Mouse (Mus musculus) myocyte (in vitro differentiated cells): Measurements from ENCODE around the gene Gm11034. TPM values are rescaled to one million over a fixed set of nuclear protein-coding genes. Genes with fewer than 3 reads are reported as not detected.

ENCODE experiments used
- H3K27me3 ChIP-seq: one replicate; pipeline ENCODE4 v1.6.1; 2011; ENCODE audit not compliant: control insufficient read depth, insufficient read depth, insufficient read length
- H3K36me3 ChIP-seq: one replicate; pipeline ENCODE4 v1.6.1; 2011; ENCODE audit not compliant: control insufficient read depth, insufficient read depth
- H3K4me2 ChIP-seq: one replicate; pipeline ENCODE4 v1.6.1; 2011; ENCODE audit warnings: low read depth, control low read depth
- H3K4me3 ChIP-seq: one replicate; pipeline ENCODE4 v1.5.1; 2011; ENCODE audit warnings: mild to moderate bottlenecking, control low read depth, moderate library complexity
- H3K79me2 ChIP-seq: one replicate; pipeline ENCODE4 v1.6.1; 2011; ENCODE audit not compliant: control insufficient read depth, insufficient read depth
- H3ac ChIP-seq: one replicate; pipeline ENCODE4 v1.6.1; 2011; ENCODE audit not compliant: control insufficient read depth, insufficient read length
- CEBPB ChIP-seq: IDR thresholded peaks from 2 replicates; pipeline ENCODE4 v1.6.1; 2011; ENCODE audit warnings: mild to moderate bottlenecking, moderate library complexity; ENCODE audit not compliant: poor library complexity, insufficient read depth, severe bottlenecking
- E2F4 ChIP-seq: IDR thresholded peaks from one replicate; pipeline ENCODE4 v1.6.1; 2011; ENCODE audit warnings: mild to moderate bottlenecking, control low read depth, moderate library complexity; ENCODE audit not compliant: insufficient read depth
- MAX ChIP-seq: IDR thresholded peaks from one replicate; pipeline ENCODE4 v1.6.1; 2011; ENCODE audit warnings: low read depth, mild to moderate bottlenecking, control low read depth
- MYOD1 ChIP-seq, 3 experiments: IDR thresholded peaks; one replicate each; pipeline ENCODE4 v1.6.1; 2011; ENCODE audit warnings: control low read depth in 2 of 3, low read depth in 2 of 3, mild to moderate bottlenecking in 2 of 3, moderate library complexity in 1 of 3; ENCODE audit not compliant: insufficient read length in 2 of 3, control insufficient read depth in 1 of 3
- MYOG ChIP-seq, 3 experiments: IDR thresholded peaks; one replicate each; pipeline ENCODE4 v1.6.1; 2011; ENCODE audit warnings: control low read depth in 2 of 3, low read depth in 2 of 3, mild to moderate bottlenecking in 2 of 3; ENCODE audit not compliant: insufficient read length in 2 of 3, control insufficient read depth in 1 of 3, insufficient read depth in 1 of 3
- POLR2A ChIP-seq: IDR thresholded peaks from one replicate; pipeline ENCODE4 v1.6.1; 2011; ENCODE audit warnings: low read depth, mild to moderate bottlenecking, control low read depth, moderate library complexity; ENCODE audit not compliant: insufficient read length
- POLR2AphosphoS2 ChIP-seq: IDR thresholded peaks from one replicate; pipeline ENCODE4 v1.6.1; 2011; ENCODE audit warnings: low read depth, control low read depth; ENCODE audit not compliant: insufficient read length
- REST ChIP-seq: IDR thresholded peaks from one replicate; pipeline ENCODE4 v1.6.1; 2011; ENCODE audit warnings: mild to moderate bottlenecking, control low read depth, moderate library complexity; ENCODE audit not compliant: insufficient read depth, insufficient read length
- SRF ChIP-seq: IDR thresholded peaks from one replicate; pipeline ENCODE4 v1.6.1; 2011; ENCODE audit warnings: low read depth; ENCODE audit not compliant: control insufficient read depth, insufficient read length
- TCF12 ChIP-seq: IDR thresholded peaks from one replicate; pipeline ENCODE4 v1.6.1; 2011; ENCODE audit warnings: mild to moderate bottlenecking, control low read depth; ENCODE audit not compliant: poor library complexity, insufficient read depth, severe bottlenecking
- TCF3 ChIP-seq: IDR thresholded peaks from one replicate; pipeline ENCODE4 v1.6.1; 2011; ENCODE audit warnings: low read depth, control low read depth; ENCODE audit not compliant: insufficient read length
- USF1 ChIP-seq: IDR thresholded peaks from one replicate; pipeline ENCODE4 v1.6.1; 2011; ENCODE audit warnings: low read depth, mild to moderate bottlenecking, control low read depth, moderate library complexity
- polyA plus RNA-seq: library from polyadenylated mRNA; unstranded; fragments of >200 nt; fragmentation: generic; extraction: Trizol; gene quantifications from one replicate; pipeline ENCODE4 v1.2.1, GENCODE M21; 2012; ENCODE audit warnings: missing spikeins

Gm11034 gene
- polyA plus RNA-seq, 1 experiment = not detected

- H3K36me3 ChIP-seq = no peaks in the 10 kb centered on the region
- no peaks in the 10 kb centered on the region for H3K79me2 ChIP-seq
- TF ChIP-seq TCF12 = no peak
- TF ChIP-seq CEBPB = no peak
- TF ChIP-seq MYOG (IDR thresholded peaks at IDR 0.05; ENCODE audit: control insufficient read depth in 1 of 3, insufficient read depth in 1 of 3, insufficient read length in 2 of 3, low read depth in 2 of 3) = no peak
- no peak for TF ChIP-seq SRF
- TF ChIP-seq MYOD1 (IDR thresholded peaks at IDR 0.05; ENCODE audit: control insufficient read depth in 1 of 3, insufficient read length in 2 of 3, low read depth in 2 of 3) = no peak
- TF ChIP-seq USF1 = no peak
- no peak for TF ChIP-seq POLR2AphosphoS2
- no peak for TF ChIP-seq REST
- no peak for TF ChIP-seq MAX
- TF ChIP-seq TCF3 = no peak
- TF ChIP-seq POLR2A = no peak
- no peak for TF ChIP-seq E2F4
- H3K4me3 ChIP-seq = no peak overlapping the region
- H3ac ChIP-seq = no peak overlapping the region
- peaks cover 13% of the 10 kb centered on the region for H3K27me3 ChIP-seq
- H3K4me2 ChIP-seq = no peak overlapping the region
Measured at GRCm38 (mm10) chr8:72210222-72210621, 3.2 kb downstream of the Gm11034 start.

- Histone ChIP-seq H3K27me3 (peaks cover 13% of the 10 kb centered on the region), H3K36me3 (no peaks in the 10 kb centered on the region), H3ac (no peak overlapping the region), H3K79me2 (no peaks in the 10 kb centered on the region), H3K4me2 (no peak overlapping the region), H3K4me3 (no peak overlapping the region)
- TF ChIP-seq MYOD1 (IDR thresholded peaks at IDR 0.05; ENCODE audit: control insufficient read depth in 1 of 3, insufficient read length in 2 of 3, low read depth in 2 of 3) (no peak), REST (no peak), MYOG (IDR thresholded peaks at IDR 0.05; ENCODE audit: control insufficient read depth in 1 of 3, insufficient read depth in 1 of 3, insufficient read length in 2 of 3, low read depth in 2 of 3) (no peak), SRF (no peak), MAX (no peak), TCF12 (no peak), POLR2AphosphoS2 (no peak), USF1 (no peak), TCF3 (no peak), POLR2A (no peak), CEBPB (no peak)
Measured at GRCm38 (mm10) chr8:72208582-72208981, 4.9 kb downstream of the Gm11034 start.

GRCm38 (mm10) chr8:72197997-72198396 lies 15.4 kb downstream of the Gm11034 start:
- H3K36me3 ChIP-seq = no peaks in the 10 kb centered on the region
- TF ChIP-seq TCF3 = no peak
- no peak for TF ChIP-seq SRF
- no peak for TF ChIP-seq TCF12
- no peak for TF ChIP-seq POLR2AphosphoS2
- no peak for TF ChIP-seq MYOD1 (IDR thresholded peaks at IDR 0.05; ENCODE audit: control insufficient read depth in 1 of 3, insufficient read length in 2 of 3, low read depth in 2 of 3)
- no peak for TF ChIP-seq REST
- no peak for TF ChIP-seq POLR2A
- no peak for TF ChIP-seq CEBPB
- no peak for TF ChIP-seq MYOG (IDR thresholded peaks at IDR 0.05; ENCODE audit: control insufficient read depth in 1 of 3, insufficient read depth in 1 of 3, insufficient read length in 2 of 3, low read depth in 2 of 3)
- TF ChIP-seq USF1 = no peak
- TF ChIP-seq MAX = no peak
- TF ChIP-seq E2F4 = no peak
- no peak overlapping the region for H3K4me2 ChIP-seq
- no peaks in the 10 kb centered on the region for H3K79me2 ChIP-seq
- no peaks in the 10 kb centered on the region for H3K27me3 ChIP-seq
- no peak overlapping the region for H3ac ChIP-seq
- no peak overlapping the region for H3K4me3 ChIP-seq

- H3ac ChIP-seq = no peak overlapping the region
- H3K4me3 ChIP-seq = no peak overlapping the region
- no peaks in the 10 kb centered on the region for H3K79me2 ChIP-seq
- no peaks in the 10 kb centered on the region for H3K36me3 ChIP-seq
- no peaks in the 10 kb centered on the region for H3K27me3 ChIP-seq
- no peak overlapping the region for H3K4me2 ChIP-seq
- TF ChIP-seq MYOD1 (IDR thresholded peaks at IDR 0.05; ENCODE audit: control insufficient read depth in 1 of 3, insufficient read length in 2 of 3, low read depth in 2 of 3) (no peak), CEBPB (no peak), POLR2AphosphoS2 (no peak), MAX (no peak), POLR2A (no peak), TCF3 (no peak)
Measured at GRCm38 (mm10) chr8:72192065-72192464, 21.4 kb downstream of the Gm11034 start.

- Histone ChIP-seq H3K4me2 (no peak overlapping the region), H3K79me2 (no peaks in the 10 kb centered on the region), H3K27me3 (no peaks in the 10 kb centered on the region), H3K36me3 (no peaks in the 10 kb centered on the region), H3K4me3 (no peak overlapping the region), H3ac (no peak overlapping the region)
- TF ChIP-seq CEBPB (no peak), REST (no peak), MYOG (IDR thresholded peaks at IDR 0.05; ENCODE audit: control insufficient read depth in 1 of 3, insufficient read depth in 1 of 3, insufficient read length in 2 of 3, low read depth in 2 of 3) (no peak), SRF (no peak), POLR2AphosphoS2 (no peak), E2F4 (no peak)
Measured at GRCm38 (mm10) chr8:72190215-72190539, 23.3 kb downstream of the Gm11034 start.
